Mouse (Mus musculus): ENCODE measurements at regions not wholly inside any gene's neighbourhood (a gene's known extent, or its start where the extent isn't known, plus 50 kb on each side); places are given as distances from the start of the nearest gene placed in this dataset.

- TF ChIP-seq CTCF (IDR thresholded peaks at IDR 0.05): no peak
- TF ChIP-seq POLR2A (IDR thresholded peaks at IDR 0.05; ENCODE audit: insufficient read depth, low read depth, low read length): no peak
Observed at GRCm38 (mm10) chr3:58072230-58072839, 224.5 kb upstream of the Pfn2 start.
